ENCODE assay signal across 9 mouse cellular contexts in genomic region chr12:83112283-83112682, GRCm38 (mm10).
A peak's percentile ranks its signal among the peaks of the same experiment; 100 is the strongest.
DNase-seq lines count a peak whose midpoint lies in the region; ATAC-seq and TF ChIP-seq lines count a peak whose summit lies in the region.
"Had no signal": no experiment of that assay in that cellular context is flagged by ENCODE, and none has a peak within 500 bp of the region (broad histone marks: within the 10 kb centered on the region; RNA-seq: fewer than 3 reads in every experiment).

No protein-coding gene starts in this region.

- TF ChIP-seq CTCF in intestine, postnatal 0 days (IDR thresholded peaks at IDR 0.05; ENCODE audit: low read depth): peak; percentile 59

- ATAC-seq in intestine, postnatal 0 days: no peak
- ATAC-seq in intestine, embryonic 16.5 days: no peak

- no peak overlapping the region for H3K4me2 ChIP-seq in intestine, postnatal 0 days (replicated peaks; ENCODE audit: low read depth)
- H3K4me2 ChIP-seq in intestine, embryonic 16.5 days (ENCODE audit: low read depth, low read length): no peak overlapping the region

- H3K36me3 ChIP-seq in intestine, postnatal 0 days (ENCODE audit: control insufficient read depth, insufficient read depth): no peaks in the 10 kb centered on the region
- H3K36me3 ChIP-seq in intestine, embryonic 16.5 days (ENCODE audit: control insufficient read depth, insufficient read depth, low read length): no peaks in the 10 kb centered on the region
- no peaks in the 10 kb centered on the region for H3K36me3 ChIP-seq in ES-E14 (ENCODE audit: control insufficient read depth, insufficient read depth, low read length, poor library complexity, severe bottlenecking)
- no peaks in the 10 kb centered on the region for H3K36me3 ChIP-seq in limb, embryonic 10.5 days
- H3K36me3 ChIP-seq: G1E had no signal

- no peaks in the 10 kb centered on the region for H3K27me3 ChIP-seq in intestine, postnatal 0 days (replicated peaks; ENCODE audit: control insufficient read depth, insufficient read depth, low read length)
- H3K27me3 ChIP-seq in intestine, embryonic 16.5 days (replicated peaks; ENCODE audit: control insufficient read depth, insufficient read depth, low read length): no peaks in the 10 kb centered on the region
- H3K27me3 ChIP-seq in limb, embryonic 10.5 days (ENCODE audit: low read depth, poor library complexity, severe bottlenecking): no peaks in the 10 kb centered on the region

- in situ Hi-C loops in ES-E14 (cut with MboI; ENCODE audit: low sequenced_read_pairs in 2 of 2, unreplicated experiment in 2 of 2): loop anchor here in 1 of 2 experiments (5.0 kb wide), 1 partner anchor 380 kb away; no protein-coding TSS in a partner anchor

- no peak overlapping the region for H3K4me3 ChIP-seq in intestine, postnatal 0 days (ENCODE audit: low read depth, low read length)
- H3K4me3 ChIP-seq in intestine, embryonic 16.5 days (ENCODE audit: low read length): no peak overlapping the region
- no peak overlapping the region for H3K4me3 ChIP-seq in ES-E14 (ENCODE audit: insufficient read depth in 1 of 2, low read depth in 1 of 2, low read length in 2 of 2, poor library complexity in 1 of 2, severe bottlenecking in 1 of 2)
- no peak overlapping the region for H3K4me3 ChIP-seq in limb, embryonic 10.5 days

- no peaks in the 10 kb centered on the region for H3K4me1 ChIP-seq in intestine, postnatal 0 days (replicated peaks; ENCODE audit: control insufficient read depth, insufficient read depth, low read length)
- H3K4me1 ChIP-seq in intestine, embryonic 16.5 days (ENCODE audit: control insufficient read depth, insufficient read depth, low read length): no peaks in the 10 kb centered on the region
- no peaks in the 10 kb centered on the region for H3K4me1 ChIP-seq in ES-E14 (ENCODE audit: control insufficient read depth in 2 of 2, insufficient read depth in 2 of 2, low read length in 2 of 2, poor library complexity in 1 of 2)
- peaks cover 6% of the 10 kb centered on the region; the same call in 1 of the 2 replicates for H3K4me1 ChIP-seq in limb, embryonic 10.5 days

- H3K27ac ChIP-seq in intestine, postnatal 0 days (ENCODE audit: low read depth, low read length): no peak overlapping the region
- H3K27ac ChIP-seq in intestine, embryonic 16.5 days (ENCODE audit: low read length): no peak overlapping the region
- no peak overlapping the region for H3K27ac ChIP-seq in ES-E14 (ENCODE audit: insufficient read depth, low read depth, low read length, poor library complexity, severe bottlenecking)
- peak overlapping the region; percentile 14; the same call in 1 of the 2 replicates for H3K27ac ChIP-seq in limb, embryonic 10.5 days

- H3K9ac ChIP-seq in intestine, postnatal 0 days (ENCODE audit: low read depth, low read length): no peak overlapping the region
- H3K9ac ChIP-seq in intestine, embryonic 16.5 days (ENCODE audit: low read depth, low read length): no peak overlapping the region
- no peak overlapping the region for H3K9ac ChIP-seq in ES-E14 (ENCODE audit: insufficient read depth, low read depth, low read length, poor library complexity, severe bottlenecking)

- no peaks in the 10 kb centered on the region for H3K9me3 ChIP-seq in intestine, postnatal 0 days (ENCODE audit: control insufficient read depth)
- H3K9me3 ChIP-seq in intestine, embryonic 16.5 days (ENCODE audit: control insufficient read depth, low read length): no peaks in the 10 kb centered on the region
- no peaks in the 10 kb centered on the region for H3K9me3 ChIP-seq in ES-E14 (ENCODE audit: control insufficient read depth, insufficient read depth, low read depth, low read length)
- no peaks in the 10 kb centered on the region for H3K9me3 ChIP-seq in limb, embryonic 10.5 days (replicated peaks)
- H3K9me3 ChIP-seq: G1E had no signal

- no peak for DNase-seq in ES-E14 (ENCODE audit: low read depth, low spot score)
- peak; percentile 69 for DNase-seq in cerebellum, adult 8-10 months
- DNase-seq in limb, embryonic 10.5 days (ENCODE audit: low spot score): peak; percentile 38
- DNase-seq in layer of hippocampus, postnatal 25 days (ENCODE audit: extremely low spot score in 1 of 2, low spot score in 1 of 2): no peak
- DNase-seq in right cerebral cortex, adult 2 months (ENCODE audit: low spot score in 2 of 2): no peak
- DNase-seq in right cerebral cortex, postnatal 25 days: no peak

- 85% methylated on average over 5 of the region's 5 CpGs for WGBS in intestine, postnatal 0 days
- WGBS in intestine, embryonic 16.5 days: 87% methylated on average over 5 of the region's 5 CpGs
- 86% methylated on average over 5 of the region's 5 CpGs for WGBS in limb, embryonic 10.5 days

TF ChIP-seq in ES-E14, 5 proteins besides CTCF, POLR2A, EP300 and RAD21:
- 0 out of 2 replicates have a peak, but pooled peaks have one; percentile 10 for TF ChIP-seq ZC3H11A (IDR thresholded peaks at IDR 0.05; ENCODE audit: borderline replicate concordance, low read depth, low read length)
- no peak for TF ChIP-seq CHD2 (IDR thresholded peaks at IDR 0.05; ENCODE audit: low read depth, low read length)
TF ChIP-seq in ES-E14: peak in this region for 1.

Comparison
In these comparisons a context has a peak if more than half of its experiments do, and no peak if none do; other contexts are left out.
1. DNase-seq: peak in cerebellum, adult 8-10 months (single experiment) and limb, embryonic 10.5 days (single experiment); none in ES-E14 (single experiment), layer of hippocampus, postnatal 25 days (0 of 2), right cerebral cortex, adult 2 months (0 of 2) and right cerebral cortex, postnatal 25 days (single experiment).